ENCODE assay signal across 8 mouse cellular contexts in the genomic region with DNA sequence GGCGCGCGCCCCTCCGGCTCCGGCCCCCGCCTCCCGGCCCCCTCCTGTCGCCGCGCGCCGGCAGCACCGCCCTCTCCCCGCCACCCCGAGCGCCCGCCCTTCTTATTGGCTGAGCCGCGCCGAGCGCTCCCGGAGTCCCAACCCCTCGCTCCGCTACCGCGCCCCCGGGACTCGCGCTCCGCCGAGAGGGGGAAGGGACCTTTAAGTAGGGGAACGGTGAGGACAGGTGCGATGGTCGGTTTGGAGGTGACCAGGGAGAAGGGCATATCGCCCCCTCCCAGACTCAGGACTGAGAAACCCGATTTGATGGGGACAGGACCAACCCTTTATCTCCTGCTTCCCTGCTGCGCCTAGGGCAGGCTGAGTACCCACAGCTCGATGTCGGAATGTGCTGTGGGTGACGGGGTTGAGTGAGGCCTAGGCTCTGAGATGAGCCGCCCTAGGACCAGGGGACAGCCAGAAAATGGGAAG. TPM values are rescaled to one million over a fixed set of nuclear protein-coding genes. Genes with fewer than 3 reads are reported as not detected.
DNase-seq lines count a peak whose midpoint lies in the region; ATAC-seq lines count a peak whose summit lies in the region.

No protein-coding gene starts in this region.

- no peak for ATAC-seq in erythroblast, adult 5-6 weeks (replicated peaks; ENCODE audit: low FRiP score, poor library complexity, severe bottlenecking)
- ATAC-seq in granulocyte monocyte progenitor cell, adult 5-6 weeks (replicated peaks; ENCODE audit: poor library complexity, severe bottlenecking), result peak; percentile 61
- peak; percentile 81 for ATAC-seq in intestine, embryonic 15.5 days
- peak; percentile 82 for ATAC-seq in midbrain, embryonic 13.5 days
- ATAC-seq in stomach, embryonic 16.5 days (ENCODE audit: insufficient read depth, low FRiP score), result peak; percentile 85

- peaks cover 15% of the 10 kb centered on the region for H3K4me1 ChIP-seq in erythroblast, embryonic 14.5 days (ENCODE audit: control insufficient read depth)
- H3K4me1 ChIP-seq in intestine, embryonic 15.5 days (replicated peaks), result peaks cover 55% of the 10 kb centered on the region
- peaks cover 65% of the 10 kb centered on the region for H3K4me1 ChIP-seq in midbrain, embryonic 13.5 days (replicated peaks)
- peaks cover 47% of the 10 kb centered on the region for H3K4me1 ChIP-seq in stomach, embryonic 16.5 days (ENCODE audit: control insufficient read depth, insufficient read depth, low read length)

- H3K27me3 ChIP-seq in erythroblast, embryonic 14.5 days (ENCODE audit: control insufficient read depth), result peaks cover 79% of the 10 kb centered on the region
- no peaks in the 10 kb centered on the region for H3K27me3 ChIP-seq in intestine, embryonic 15.5 days (replicated peaks)
- H3K27me3 ChIP-seq in midbrain, embryonic 13.5 days, result peaks cover 21% of the 10 kb centered on the region
- peaks cover 9% of the 10 kb centered on the region; the same call in 1 of the 2 replicates for H3K27me3 ChIP-seq in stomach, embryonic 16.5 days (ENCODE audit: control insufficient read depth, insufficient read depth, low read length)

- H3K9me3 ChIP-seq in erythroblast, embryonic 14.5 days (ENCODE audit: control insufficient read depth, low read length), result no peaks in the 10 kb centered on the region
- H3K9me3 ChIP-seq in intestine, embryonic 15.5 days, result no peaks in the 10 kb centered on the region
- H3K9me3 ChIP-seq in midbrain, embryonic 13.5 days, result no peaks in the 10 kb centered on the region
- no peaks in the 10 kb centered on the region for H3K9me3 ChIP-seq in stomach, embryonic 16.5 days (replicated peaks; ENCODE audit: control insufficient read depth, low read length)

- H3K36me3 ChIP-seq in erythroblast, embryonic 14.5 days (ENCODE audit: control insufficient read depth), result no peaks in the 10 kb centered on the region
- H3K36me3 ChIP-seq in intestine, embryonic 15.5 days, result no peaks in the 10 kb centered on the region
- 0 out of 2 replicates have a peak, but pooled peaks cover 3% of the 10 kb centered on the region for H3K36me3 ChIP-seq in midbrain, embryonic 13.5 days
- no peaks in the 10 kb centered on the region for H3K36me3 ChIP-seq in stomach, embryonic 16.5 days (ENCODE audit: control insufficient read depth, insufficient read depth, low read length)

- H3K4me3 ChIP-seq in erythroblast, embryonic 14.5 days (replicated peaks), result peak overlapping the region; percentile 0
- peak overlapping the region; percentile 74 for H3K4me3 ChIP-seq in intestine, embryonic 15.5 days (replicated peaks)
- peak overlapping the region; percentile 81 for H3K4me3 ChIP-seq in midbrain, embryonic 13.5 days (replicated peaks)
- peak overlapping the region; percentile 70 for H3K4me3 ChIP-seq in stomach, embryonic 16.5 days (replicated peaks; ENCODE audit: low read length)

- peak overlapping the region; percentile 67 for H3K9ac ChIP-seq in intestine, embryonic 15.5 days
- H3K9ac ChIP-seq in midbrain, embryonic 13.5 days (replicated peaks), result peak overlapping the region; percentile 96
- peak overlapping the region; percentile 88 for H3K9ac ChIP-seq in stomach, embryonic 16.5 days (ENCODE audit: low read length)

- 2% methylated on average over 35 of the region's 41 CpGs for WGBS in intestine, embryonic 15.5 days
- WGBS in midbrain, embryonic 13.5 days, result 2% methylated on average over 25 of the region's 41 CpGs
- WGBS in stomach, embryonic 16.5 days, result under 1% methylated on average over 41 of the region's 41 CpGs

- intact Hi-C loops in left cerebral cortex, postnatal 36 days (cut with DNase I), result loop anchor here (5.0 kb wide), 2 partner anchors 36 to 184 kb away; no protein-coding TSS in a partner anchor

- peak; percentile 73 for DNase-seq in embryo, embryonic 11.5 days (ENCODE audit: low read depth, low spot score)
- DNase-seq in left cerebral cortex, postnatal 36 days (ENCODE audit: low spot score in 2 of 2), result peak; percentile 88 to 90

- H3K4me2 ChIP-seq in intestine, embryonic 15.5 days (replicated peaks), result peak overlapping the region; percentile 97
- peak overlapping the region; percentile 99 for H3K4me2 ChIP-seq in midbrain, embryonic 13.5 days (replicated peaks)
- peak overlapping the region; percentile 94 for H3K4me2 ChIP-seq in stomach, embryonic 16.5 days (ENCODE audit: low read depth, low read length)

- H3K27ac ChIP-seq in intestine, embryonic 15.5 days, result peak overlapping the region; percentile 95
- peak overlapping the region; percentile 98 for H3K27ac ChIP-seq in midbrain, embryonic 13.5 days
- H3K27ac ChIP-seq in stomach, embryonic 16.5 days (ENCODE audit: low read length), result peak overlapping the region; percentile 96

RNA-seq across cellular contexts. Expression of a gene that starts 0.3 kb away (rescaled TPM):
- 0.08 TPM in 1 of 2 replicates, not detected in the other for polyA plus RNA-seq in erythroblast, embryonic 14.5 days (2012)
- not detected in 2 replicates for total RNA-seq in erythroblast, adult 5-6 weeks (2015; ENCODE audit: low replicate concordance)
- total RNA-seq in erythroblast, adult 5-6 weeks (2017; ENCODE audit: low replicate concordance), result 0.14 TPM in 1 of 2 replicates, not detected in the other
- total RNA-seq in granulocyte monocyte progenitor cell, adult 5-6 weeks (2014; fragmentation: Nextera tagmentation), result not detected in 2 replicates
- not detected in 2 replicates for total RNA-seq in granulocyte monocyte progenitor cell, adult 5-6 weeks (2017)
- 6.7 and 7.6 TPM in 2 replicates for polyA plus RNA-seq in intestine, embryonic 15.5 days (2015; fragmentation: Nextera tagmentation; extraction: Ambion mirVana)
- 10 to 100 TPM; 32.2 to 32.6 TPM for total RNA-seq in left cerebral cortex, postnatal 36 days (2021)
- 9.0 and 10.3 TPM in 2 replicates for polyA plus RNA-seq in midbrain, embryonic 13.5 days (2015; fragmentation: Nextera tagmentation; extraction: Ambion mirVana)
- polyA plus RNA-seq in stomach, embryonic 16.5 days (2015; fragmentation: Nextera tagmentation; extraction: Ambion mirVana), result 5.6 and 6.5 TPM in 2 replicates

RNA-seq across cellular contexts. Expression of a gene that starts 12.9 kb away (rescaled TPM):
- polyA plus RNA-seq in erythroblast, embryonic 14.5 days (2012), result 0.02 and 0.03 TPM in 2 replicates
- total RNA-seq in erythroblast, adult 5-6 weeks (2015; ENCODE audit: low replicate concordance), result not detected in 2 replicates
- total RNA-seq in erythroblast, adult 5-6 weeks (2017; ENCODE audit: low replicate concordance), result not detected in 2 replicates
- 0.56 TPM in 1 of 2 replicates, not detected in the other for total RNA-seq in granulocyte monocyte progenitor cell, adult 5-6 weeks (2014; fragmentation: Nextera tagmentation)
- not detected in 2 replicates for total RNA-seq in granulocyte monocyte progenitor cell, adult 5-6 weeks (2017)
- 7.4 and 7.9 TPM in 2 replicates for polyA plus RNA-seq in intestine, embryonic 15.5 days (2015; fragmentation: Nextera tagmentation; extraction: Ambion mirVana)
- total RNA-seq in left cerebral cortex, postnatal 36 days (2021), result 10 to 100 TPM in 1 of 2 experiments, 1 to 10 TPM in 1; 6.9 to 10.8 TPM
- polyA plus RNA-seq in midbrain, embryonic 13.5 days (2015; fragmentation: Nextera tagmentation; extraction: Ambion mirVana), result 7.0 and 7.8 TPM in 2 replicates
- 6.5 and 7.3 TPM in 2 replicates for polyA plus RNA-seq in stomach, embryonic 16.5 days (2015; fragmentation: Nextera tagmentation; extraction: Ambion mirVana)

RNA-seq across cellular contexts. Expression of a gene that starts 40.2 kb away (rescaled TPM):
- 0.02 and 0.05 TPM in 2 replicates for polyA plus RNA-seq in erythroblast, embryonic 14.5 days (2012)
- not detected in 2 replicates for total RNA-seq in erythroblast, adult 5-6 weeks (2015; ENCODE audit: low replicate concordance)
- total RNA-seq in erythroblast, adult 5-6 weeks (2017; ENCODE audit: low replicate concordance), result not detected in 2 replicates
- 1.8 and 4.0 TPM in 2 replicates for total RNA-seq in granulocyte monocyte progenitor cell, adult 5-6 weeks (2014; fragmentation: Nextera tagmentation)
- 4.0 and 5.3 TPM in 2 replicates for total RNA-seq in granulocyte monocyte progenitor cell, adult 5-6 weeks (2017)
- 1.6 and 2.4 TPM in 2 replicates for polyA plus RNA-seq in intestine, embryonic 15.5 days (2015; fragmentation: Nextera tagmentation; extraction: Ambion mirVana)
- total RNA-seq in left cerebral cortex, postnatal 36 days (2021), result 1 to 10 TPM; 2.4 to 4.4 TPM
- 0.39 and 0.69 TPM in 2 replicates for polyA plus RNA-seq in midbrain, embryonic 13.5 days (2015; fragmentation: Nextera tagmentation; extraction: Ambion mirVana)
- 4.2 and 5.9 TPM in 2 replicates for polyA plus RNA-seq in stomach, embryonic 16.5 days (2015; fragmentation: Nextera tagmentation; extraction: Ambion mirVana)

RNA-seq across cellular contexts. Expression of a gene that starts 41.7 kb away (rescaled TPM):
- polyA plus RNA-seq in erythroblast, embryonic 14.5 days (2012), result 1.7 and 2.2 TPM in 2 replicates
- 11.3 and 22.7 TPM in 2 replicates for total RNA-seq in erythroblast, adult 5-6 weeks (2015; ENCODE audit: low replicate concordance)
- 2.9 and 5.5 TPM in 2 replicates for total RNA-seq in erythroblast, adult 5-6 weeks (2017; ENCODE audit: low replicate concordance)
- total RNA-seq in granulocyte monocyte progenitor cell, adult 5-6 weeks (2014; fragmentation: Nextera tagmentation), result 17.6 and 56.8 TPM in 2 replicates
- total RNA-seq in granulocyte monocyte progenitor cell, adult 5-6 weeks (2017), result 14.4 and 23.9 TPM in 2 replicates
- polyA plus RNA-seq in intestine, embryonic 15.5 days (2015; fragmentation: Nextera tagmentation; extraction: Ambion mirVana), result 66.2 and 79.0 TPM in 2 replicates
- 10 to 100 TPM; 52.1 to 57.4 TPM for total RNA-seq in left cerebral cortex, postnatal 36 days (2021)
- 50.2 and 51.5 TPM in 2 replicates for polyA plus RNA-seq in midbrain, embryonic 13.5 days (2015; fragmentation: Nextera tagmentation; extraction: Ambion mirVana)
- polyA plus RNA-seq in stomach, embryonic 16.5 days (2015; fragmentation: Nextera tagmentation; extraction: Ambion mirVana), result 48.4 and 61.7 TPM in 2 replicates

Comparison
In these comparisons a context has a peak if more than half of its experiments do, and no peak if none do; other contexts are left out.
1. H3K4me3 ChIP-seq: peak in every context shown above with its lines; median percentile 81 in midbrain, embryonic 13.5 days; 74 in intestine, embryonic 15.5 days; 70 in stomach, embryonic 16.5 days; 0 in erythroblast, embryonic 14.5 days.